Mouse (Mus musculus): ENCODE measurements at regions not wholly inside any gene's neighbourhood (a gene's known extent, or its start where the extent isn't known, plus 50 kb on each side); places are given as distances from the start of the nearest gene placed in this dataset.

DNA sequence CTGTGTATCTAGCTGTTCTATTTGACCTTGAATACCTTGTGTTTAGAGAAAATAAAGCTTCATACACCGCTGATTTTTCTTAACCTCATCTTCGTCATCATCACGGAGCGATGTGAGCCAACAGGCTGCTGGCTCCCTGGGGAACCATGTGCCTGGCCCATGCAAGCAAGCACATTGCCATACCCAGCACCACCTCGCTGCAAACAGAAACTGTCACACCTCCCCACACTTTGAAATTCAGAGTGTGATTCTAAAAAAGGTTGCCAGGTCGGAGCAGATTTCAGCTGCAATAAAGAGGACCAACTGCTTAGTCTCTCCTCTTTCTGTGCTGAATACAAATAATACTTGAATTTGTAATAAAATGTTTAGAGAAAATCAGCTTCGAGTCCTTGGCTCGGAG lies 54.0 kb upstream of the Ptprt start:
- H3K27me3 ChIP-seq (replicated peaks) = no peaks in the 10 kb centered on the region
- no peak overlapping the region for H3K27ac ChIP-seq
- no peaks in the 10 kb centered on the region for H3K9me3 ChIP-seq
- no peaks in the 10 kb centered on the region for H3K4me1 ChIP-seq
- H3K36me3 ChIP-seq = no peaks in the 10 kb centered on the region
- no peak for ATAC-seq (ENCODE audit: low FRiP score, low read depth)
- WGBS = 84% methylated on average over 8 of the region's 8 CpGs
- no peak overlapping the region for H3K4me2 ChIP-seq (replicated peaks)
- no peak overlapping the region for H3K4me3 ChIP-seq
- H3K9ac ChIP-seq = no peak overlapping the region

DNA sequence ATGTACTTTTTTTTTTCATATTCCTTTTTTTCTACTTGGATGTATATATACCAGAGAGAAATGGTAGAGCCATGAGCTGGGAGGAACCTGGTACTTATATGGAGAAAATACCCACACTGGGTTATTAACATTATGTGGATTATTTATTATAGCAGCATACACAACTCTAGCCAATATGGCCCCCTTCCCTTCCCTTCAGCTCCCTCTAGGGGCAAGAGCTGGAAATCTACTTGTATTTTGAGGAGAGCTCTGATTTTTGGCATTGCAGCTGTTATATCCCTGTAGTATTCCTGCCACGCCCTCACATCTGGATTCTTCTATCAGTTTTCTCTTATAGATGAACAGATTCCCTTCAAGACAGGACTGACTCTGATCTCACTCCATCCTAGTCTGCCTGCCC lies 52.0 kb upstream of the Ptprt start:
- Histone ChIP-seq H3K4me2 (replicated peaks) (no peak overlapping the region), H3K27ac (no peak overlapping the region), H3K4me1 (no peaks in the 10 kb centered on the region), H3K9ac (no peak overlapping the region), H3K27me3 (replicated peaks) (no peaks in the 10 kb centered on the region), H3K4me3 (no peak overlapping the region), H3K9me3 (no peaks in the 10 kb centered on the region), H3K36me3 (no peaks in the 10 kb centered on the region)
- no peak for ATAC-seq (ENCODE audit: low FRiP score, low read depth)
- WGBS = 66% methylated on average over 1 of the region's 1 CpGs

DNA sequence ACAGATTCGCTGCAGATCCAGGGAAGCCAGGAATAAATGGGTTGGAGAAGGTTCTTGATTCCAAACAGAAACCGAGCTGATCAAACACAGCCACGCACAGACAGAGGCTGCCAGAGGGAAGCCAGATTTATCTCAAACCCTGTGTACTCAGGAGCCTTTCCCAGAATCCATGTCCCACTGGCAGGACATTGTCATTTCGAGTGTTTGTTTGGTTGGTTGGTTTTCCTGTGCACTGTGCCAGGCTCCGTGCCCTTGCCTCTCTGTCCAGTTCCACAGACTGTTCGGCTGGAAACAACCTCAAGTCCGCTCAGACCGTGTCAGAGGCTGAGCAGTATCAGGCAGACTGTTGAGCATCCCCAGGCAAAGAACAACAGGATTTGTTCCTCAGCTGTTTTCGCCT lies 51.4 kb upstream of the Ptprt start:
- no peak for ATAC-seq (ENCODE audit: low FRiP score, low read depth)
- no peak overlapping the region for H3K4me2 ChIP-seq (replicated peaks)
- no peaks in the 10 kb centered on the region for H3K27me3 ChIP-seq (replicated peaks)
- H3K4me1 ChIP-seq = no peaks in the 10 kb centered on the region
- H3K9me3 ChIP-seq = no peaks in the 10 kb centered on the region
- H3K36me3 ChIP-seq = no peaks in the 10 kb centered on the region
- no peak overlapping the region for H3K9ac ChIP-seq
- no peak overlapping the region for H3K27ac ChIP-seq
- WGBS = 89% methylated on average over 9 of the region's 9 CpGs
- H3K4me3 ChIP-seq = no peak overlapping the region

All from neural tube, embryonic 12.5 days (tissue).